Mouse (Mus musculus) ovary, postnatal 10 days (tissue): ENCODE results near the gene Ctf2.
"Not testable (repeated sequence)": the region's sequence is repeated elsewhere in the genome, so short reads cannot be mapped to it uniquely, and the experiment has no call there.

Source experiments
- DNase-seq: peaks from one replicate; pipeline ENCODE4 v3.0.0; 2022; ENCODE audit warnings: low spot score

Gene Ctf2

DNA sequence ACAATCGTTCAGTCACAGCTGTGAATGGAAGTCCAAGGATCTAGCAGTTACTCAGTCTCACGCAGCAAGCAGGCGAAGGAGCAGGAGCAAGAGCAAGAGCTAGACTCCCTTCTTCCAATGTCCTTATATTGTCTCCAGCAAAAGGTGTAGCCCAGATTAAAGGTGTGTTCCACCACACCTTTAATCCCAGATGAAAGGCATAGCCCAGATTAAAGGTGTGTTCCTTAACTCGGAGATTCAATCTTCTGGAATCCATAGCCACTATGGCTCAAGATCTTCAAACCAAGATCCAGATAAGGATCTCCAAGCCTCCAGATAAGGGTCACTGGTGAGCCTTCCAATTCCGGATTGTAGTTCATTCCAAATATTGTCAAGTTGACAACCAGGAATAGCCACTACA is at the start of gene Ctf2:
Gene Ctf2, minus strand, starts transcription at position 101 of the 400 bp plus-strand sequence.
- DNase-seq, result not testable (repeated sequence)

GRCm38 (mm10) chr7:127778350-127778749 is 46.4 kb upstream of the Ctf2 start:
- no peak for DNase-seq

DNA sequence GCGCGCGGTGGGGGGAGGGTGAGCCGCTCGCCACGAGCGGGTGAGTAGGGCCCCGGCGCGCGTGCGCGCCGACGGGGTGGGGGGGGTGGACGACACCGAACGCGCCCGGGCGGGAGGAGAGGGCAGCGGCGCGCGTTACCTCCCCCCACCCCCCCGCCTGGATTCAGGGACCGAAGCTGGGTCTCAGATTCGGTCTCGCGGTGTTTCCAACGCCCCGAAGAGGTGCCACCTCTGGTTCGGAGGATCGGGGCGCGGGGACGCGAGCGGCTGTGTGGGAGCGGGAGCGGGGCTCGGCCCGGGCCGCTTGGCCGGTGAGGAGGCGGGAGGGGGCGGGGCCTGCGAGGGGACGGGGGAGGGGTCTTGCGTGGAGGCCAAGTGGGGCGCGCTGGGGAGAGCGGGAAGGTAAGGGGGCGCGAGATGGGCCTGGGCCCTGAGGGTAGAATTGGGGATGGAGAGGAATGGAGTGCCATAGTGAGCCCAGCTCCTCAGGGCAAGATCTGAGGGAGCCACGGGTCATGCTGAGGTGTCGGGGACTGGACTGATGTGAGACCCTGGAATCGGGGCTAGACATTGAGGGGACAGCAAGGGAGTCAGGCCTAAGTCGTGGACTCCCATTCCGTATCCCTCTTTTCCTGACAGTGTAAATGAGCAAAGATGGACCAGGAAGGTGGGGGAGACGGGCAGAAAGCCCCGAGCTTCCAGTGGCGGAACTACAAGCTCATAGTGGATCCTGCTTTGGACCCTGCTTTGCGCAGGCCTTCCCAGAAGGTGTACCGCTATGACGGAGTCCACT is 45.7 kb upstream of the Ctf2 start:
- peak; percentile 46 for DNase-seq

DNA sequence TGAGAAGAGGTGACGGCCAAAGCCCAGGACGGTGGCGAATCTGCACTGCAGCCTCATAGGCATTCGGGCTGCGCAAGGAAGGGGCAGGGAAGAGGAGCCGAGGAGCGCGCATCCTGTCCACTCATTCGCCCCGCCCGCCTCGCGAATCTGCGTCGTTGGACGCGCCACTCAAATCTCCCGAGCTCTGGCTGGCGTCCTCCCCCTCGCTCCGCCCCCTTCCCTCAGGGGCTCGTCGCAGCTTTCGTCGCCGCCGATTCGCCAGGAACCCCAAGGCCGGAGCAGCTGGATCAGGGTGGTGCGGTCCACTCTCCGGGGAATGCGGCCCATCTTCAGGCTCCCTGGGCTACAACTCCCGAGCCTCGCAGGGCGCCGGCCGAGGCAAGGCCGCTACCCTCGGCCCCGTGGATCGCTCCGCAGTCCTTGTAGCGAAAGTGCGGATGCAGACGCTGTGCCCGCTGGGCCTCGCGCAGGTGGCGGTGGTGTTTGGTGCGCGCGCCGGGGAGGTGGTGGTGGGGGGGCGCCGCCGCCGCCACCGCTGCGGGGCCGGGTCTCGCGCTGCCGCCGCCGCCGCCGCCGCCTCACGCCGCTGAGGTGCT is 45.0 kb upstream of the Ctf2 start:
- DNase-seq, result peak; percentile 90

- DNase-seq, result peak; percentile 78
Measured at GRCm38 (mm10) chr7:127776426-127776825, 44.5 kb upstream of the Ctf2 start, which contains the start of gene Setd1a. Gene Setd1a, plus strand, starts transcription at chr7:127776670.

DNA sequence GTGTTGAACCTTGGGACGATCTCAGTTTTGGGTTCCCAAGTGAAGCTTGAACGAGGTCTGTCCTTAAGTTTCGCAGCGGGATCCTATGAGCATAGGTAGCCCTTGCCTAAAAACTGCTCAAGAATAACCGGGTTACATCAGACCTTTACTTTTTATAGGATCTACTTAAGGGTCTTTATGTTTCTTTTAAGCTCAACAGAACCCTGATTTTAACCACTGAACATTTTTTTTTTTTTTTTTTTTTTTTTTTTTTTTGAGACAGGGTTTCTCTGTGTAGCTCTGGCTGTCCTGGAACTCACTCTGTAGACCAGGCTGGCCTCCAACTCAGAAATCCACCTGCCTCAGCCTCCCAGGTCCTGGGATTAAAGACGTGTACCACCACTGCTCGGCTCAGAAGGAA is 43.9 kb upstream of the Ctf2 start:
- DNase-seq, result not testable (repeated sequence)

DNA sequence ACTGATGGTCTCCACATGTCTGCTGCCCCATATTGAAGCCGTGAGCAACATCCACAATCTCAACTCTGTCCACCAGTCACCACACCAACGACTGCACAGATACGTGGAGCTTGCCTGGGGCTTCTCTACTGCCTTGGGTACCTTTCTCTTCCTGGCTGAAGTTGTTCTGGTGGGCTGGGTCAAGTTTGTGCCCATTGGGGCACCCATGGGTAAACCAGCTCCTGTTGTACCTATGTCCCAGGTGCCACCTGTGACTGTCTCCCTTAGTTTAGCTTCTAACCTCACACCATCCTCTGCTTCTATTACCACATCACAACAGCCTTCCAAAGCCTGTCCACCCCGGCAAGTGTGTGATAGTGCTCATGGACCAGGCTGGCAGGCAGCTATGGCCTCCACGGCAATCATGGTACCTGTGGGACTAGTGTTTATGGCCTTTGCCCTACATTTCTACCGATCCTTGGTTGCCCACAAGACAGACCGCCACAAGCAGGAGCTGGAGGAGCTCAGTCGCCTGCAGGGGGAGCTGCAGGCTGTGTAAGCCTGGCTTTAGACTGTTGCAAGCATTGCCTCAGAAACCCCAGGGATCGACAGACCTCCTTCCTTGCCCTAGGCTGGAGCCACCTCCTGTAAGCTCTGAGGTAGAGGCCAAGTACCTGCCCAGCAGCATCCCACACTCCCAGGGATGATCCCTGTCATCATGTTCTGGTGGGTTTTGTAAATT is 41.9 kb upstream of the Ctf2 start:
- no peak for DNase-seq

DNA sequence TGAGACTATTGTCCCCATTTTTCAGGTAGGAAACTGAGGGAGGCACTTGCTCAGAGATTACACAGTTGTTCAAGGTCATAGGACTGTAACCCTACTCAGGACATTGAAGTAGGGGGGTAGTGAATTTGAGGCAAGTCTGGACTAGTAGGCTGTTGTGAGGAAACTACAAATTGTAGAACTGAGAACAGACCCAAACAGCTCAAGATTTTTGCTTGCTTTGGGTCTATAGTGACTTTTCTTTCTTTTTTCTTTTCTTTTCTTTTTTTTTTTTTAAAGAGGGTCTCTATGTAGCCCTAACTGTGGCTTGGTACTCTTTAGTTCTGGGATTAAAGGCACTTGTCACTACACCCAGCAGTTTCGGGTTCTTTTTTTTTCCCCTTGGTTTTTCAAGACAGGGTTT is 40.6 kb upstream of the Ctf2 start:
- no peak for DNase-seq

DNA sequence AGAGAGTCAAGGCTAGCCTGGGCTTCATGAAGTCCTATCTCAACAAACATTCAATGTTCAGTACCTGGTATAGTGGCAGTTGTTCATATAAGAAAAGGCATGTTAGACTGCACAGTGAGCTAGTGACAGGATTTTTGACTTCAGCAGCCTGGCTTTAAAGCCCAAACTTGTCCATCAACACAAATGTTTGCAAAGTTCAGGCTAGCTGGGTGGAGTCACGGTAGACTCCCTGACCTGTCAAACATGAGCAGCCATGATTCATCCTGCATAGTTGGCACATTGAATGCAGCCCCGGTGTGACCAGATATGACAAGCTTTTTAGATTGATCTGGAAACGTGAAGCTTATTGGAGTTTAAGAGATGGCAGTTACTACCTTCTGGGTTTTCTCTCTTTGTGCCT is 40.1 kb upstream of the Ctf2 start:
- no peak for DNase-seq

DNA sequence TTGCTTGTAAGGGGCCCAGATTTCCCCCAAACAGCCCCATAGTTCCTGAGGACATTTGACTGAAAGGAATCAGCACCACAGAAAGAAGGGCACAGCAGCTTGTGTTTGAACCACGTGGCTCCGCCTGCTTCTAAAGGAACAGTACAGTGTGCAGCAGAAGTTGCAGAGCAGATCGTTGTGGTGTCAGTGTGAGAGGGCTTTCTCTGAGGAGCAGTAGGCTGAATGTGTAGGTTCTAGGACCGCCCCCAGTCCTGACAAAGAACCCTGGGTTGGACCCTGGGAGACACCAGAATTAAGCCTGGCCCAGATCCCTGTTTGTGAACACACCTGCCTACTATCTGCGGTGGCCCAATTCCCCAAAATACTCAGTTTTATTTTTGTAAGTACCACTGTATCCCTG is 39.3 kb upstream of the Ctf2 start:
- no peak for DNase-seq

GRCm38 (mm10) chr7:127770039-127770905 is 38.3 kb upstream of the Ctf2 start:
- DNase-seq, result no peak

GRCm38 (mm10) chr7:127769651-127770038 is 37.7 kb upstream of the Ctf2 start, which contains the start of gene Orai3:
Gene Orai3, plus strand, starts transcription at chr7:127769815.
- DNase-seq, result peak; percentile 90

GRCm38 (mm10) chr7:127768997-127769593 is 37.1 kb upstream of the Ctf2 start:
- DNase-seq, result peak; percentile 93

DNA sequence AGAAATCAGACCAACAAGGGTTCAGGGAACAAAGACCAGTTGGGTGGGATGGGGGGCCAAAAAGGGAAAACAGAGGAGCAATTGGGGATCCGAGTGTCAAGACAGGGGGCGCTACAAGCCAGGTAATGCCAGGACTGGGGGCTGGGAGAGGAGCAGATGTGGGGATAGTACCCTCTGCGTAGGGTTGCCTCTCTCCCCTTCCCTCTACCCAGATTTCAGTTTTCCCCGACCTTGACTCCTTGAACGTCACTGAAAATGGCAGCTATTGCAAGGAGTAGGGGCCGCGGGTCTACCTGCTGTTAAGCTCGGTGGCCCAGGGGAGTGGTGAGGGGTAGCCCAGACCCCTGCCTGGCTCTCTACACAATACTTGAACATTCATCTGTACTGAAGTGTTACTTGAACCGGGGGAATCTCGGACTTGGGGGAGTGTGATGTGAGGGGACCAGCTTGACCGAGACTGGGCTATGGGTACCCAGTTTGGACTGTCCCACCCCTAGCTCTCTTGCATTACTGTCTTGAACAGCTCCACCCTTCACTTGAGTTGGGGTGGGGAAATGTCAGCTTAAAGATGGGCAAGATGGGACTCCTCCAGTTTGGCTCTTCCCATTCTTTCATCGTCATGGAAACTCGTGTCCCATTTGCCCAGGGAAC is 36.5 kb upstream of the Ctf2 start:
- DNase-seq, result no peak

DNA sequence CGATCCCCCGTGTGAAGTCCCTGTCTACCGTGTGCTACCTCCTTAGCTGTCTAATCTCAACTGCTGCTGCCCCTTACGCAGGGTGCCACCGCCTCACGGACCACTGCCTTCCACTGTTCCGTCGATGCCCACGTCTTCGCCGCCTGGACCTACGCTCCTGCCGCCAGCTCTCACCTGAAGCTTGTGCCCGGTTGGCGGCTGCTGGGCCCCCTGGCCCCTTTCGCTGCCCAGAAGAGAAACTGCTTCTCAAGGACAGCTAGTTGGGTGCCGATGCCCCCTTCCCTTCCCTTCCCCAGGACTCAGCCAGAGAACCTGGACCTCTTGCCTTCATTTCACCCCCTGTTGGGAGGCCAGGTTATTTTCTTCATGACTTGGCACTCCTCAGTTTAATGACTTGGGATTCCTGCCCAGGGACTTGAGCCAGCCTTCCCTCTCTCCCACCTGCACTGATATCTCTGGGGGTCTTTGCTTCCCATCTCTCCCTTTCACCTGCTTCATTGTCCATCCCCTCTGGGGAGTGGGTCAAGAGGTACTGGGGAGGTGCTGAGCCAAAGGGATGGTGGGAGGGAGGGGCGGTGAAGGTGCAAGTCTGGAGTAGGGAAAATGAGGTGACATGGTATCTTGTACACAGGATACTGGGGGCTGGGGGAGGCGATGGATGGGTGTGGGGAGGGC is 35.8 kb upstream of the Ctf2 start:
- DNase-seq, result no peak

DNA sequence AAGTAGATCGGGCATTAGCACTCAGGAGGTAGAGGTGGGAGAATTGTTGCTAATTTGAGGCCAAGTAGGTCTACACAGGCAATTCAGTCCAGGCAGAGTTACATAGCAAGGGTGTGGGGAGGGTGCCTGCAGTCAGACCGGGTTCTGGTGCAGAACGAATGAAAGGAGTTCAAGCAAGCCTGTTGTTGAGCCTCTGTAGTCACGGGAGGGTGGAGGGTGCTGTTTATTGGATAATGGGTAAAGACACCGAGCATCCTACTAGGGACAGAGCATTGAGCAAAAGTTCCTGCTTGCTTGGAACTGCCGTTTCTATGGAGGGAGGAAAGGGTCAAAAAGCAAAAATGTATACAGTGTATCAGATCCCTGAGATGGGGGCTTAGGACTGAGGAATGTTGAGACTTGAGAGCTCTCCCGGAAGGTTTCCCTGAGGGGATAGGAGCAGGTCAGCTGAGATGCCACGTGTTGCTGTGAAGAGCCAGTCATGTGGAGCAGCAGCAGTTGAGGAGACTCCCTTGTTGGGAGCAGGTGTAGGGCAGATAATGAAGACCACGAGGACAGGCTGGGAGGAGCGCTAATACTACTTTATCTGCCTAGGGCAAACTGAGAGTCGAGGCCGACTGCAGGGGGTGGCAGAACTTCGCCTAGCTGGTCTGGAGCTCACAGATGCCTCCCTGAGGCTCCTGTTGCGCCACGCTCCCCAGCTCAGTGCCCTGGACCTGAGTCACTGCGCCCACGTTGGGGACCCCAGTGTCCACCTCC is 35.1 kb upstream of the Ctf2 start:
- DNase-seq, result no peak

DNA sequence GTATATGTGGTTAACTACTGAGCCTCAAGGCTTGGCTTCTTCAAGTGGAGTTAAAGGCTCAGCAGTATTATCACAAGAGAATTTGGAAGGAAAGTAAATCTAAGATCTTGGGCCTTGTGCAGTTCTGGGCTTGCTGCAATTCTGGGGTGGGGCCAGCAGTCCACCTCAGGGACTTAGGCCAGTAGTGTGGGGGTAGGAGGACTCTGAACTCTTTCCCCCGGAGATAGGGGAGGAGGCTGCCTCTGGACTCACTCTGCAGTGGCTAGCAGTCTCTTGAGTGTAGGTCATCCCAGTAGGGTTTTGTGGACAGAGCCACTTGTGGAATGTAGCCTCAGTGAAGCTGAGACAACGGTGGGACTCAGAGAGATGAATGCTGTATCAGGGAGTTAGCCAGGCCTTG is 33.8 kb upstream of the Ctf2 start:
- DNase-seq, result no peak

DNA sequence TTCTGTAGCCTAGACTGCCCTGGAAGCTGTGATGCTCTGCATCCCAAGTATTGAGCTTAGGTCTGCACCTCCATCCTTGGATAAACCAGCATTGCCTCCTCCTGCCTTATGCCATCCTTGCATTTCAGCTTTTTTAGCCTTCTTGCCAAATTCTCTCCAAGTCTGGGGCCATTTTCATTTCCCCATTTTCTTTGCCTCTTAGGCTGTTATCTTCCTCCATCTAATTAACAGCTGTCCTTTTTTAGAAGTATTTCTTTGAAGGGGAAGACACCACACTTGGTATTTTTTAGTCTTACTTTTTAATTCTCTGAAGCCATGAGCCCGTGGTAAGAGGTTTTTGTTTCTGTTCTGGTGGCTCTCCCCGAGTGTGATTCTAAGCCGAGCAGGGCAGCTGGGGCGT is 31.7 kb upstream of the Ctf2 start:
- DNase-seq, result no peak

GRCm38 (mm10) chr7:127761026-127761425 is 29.1 kb upstream of the Ctf2 start:
- no peak for DNase-seq

GRCm38 (mm10) chr7:127760478-127760877 is 28.5 kb upstream of the Ctf2 start:
- DNase-seq, result no peak
